Mouse (Mus musculus): ENCODE measurements around the gene Arsg.

GRCm38 (mm10) chr11:109439829-109440340, 33.3 kb upstream of the Arsg start:
- no peak for TF ChIP-seq POLR2A (IDR thresholded peaks at IDR 0.05; ENCODE audit: insufficient read depth, low read depth, low read length)
- TF ChIP-seq CTCF (IDR thresholded peaks at IDR 0.05; ENCODE audit: insufficient read depth, low read depth, low read length) = no peak
